Mouse (Mus musculus): ENCODE measurements around the gene Chic1. TPM values are rescaled to one million over a fixed set of nuclear protein-coding genes. Genes with fewer than 3 reads are reported as not detected.

The Chic1 gene
- polyA plus RNA-seq, 1 experiment, result 13.6 TPM

DNA sequence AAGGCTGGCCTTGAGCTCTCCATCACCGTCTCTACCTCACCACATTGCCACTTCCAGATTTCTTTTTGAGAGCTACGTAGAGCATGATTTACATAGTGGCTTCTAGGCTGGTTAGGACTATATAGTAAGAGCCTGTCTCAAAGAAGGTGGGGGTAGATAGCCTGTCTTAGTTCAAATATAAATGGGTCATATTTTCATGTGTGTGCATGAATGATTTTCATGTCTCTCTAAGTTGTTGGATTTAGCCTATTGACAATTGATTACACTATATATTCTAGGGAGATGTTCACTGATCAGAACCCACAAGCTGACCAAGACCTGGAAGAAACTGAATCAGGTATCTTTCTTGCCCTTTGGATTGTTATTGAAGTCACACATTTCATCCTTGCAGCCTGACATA, 65.4 kb downstream of the Chic1 start, which contains the start of gene Gm26992:
Gene Gm26992 (plus strand): TSS at position 301 of the 400 bp plus-strand sequence.
- DNase-seq (ENCODE audit: extremely low spot score in 1 of 2, low spot score in 1 of 2), result no peak

DNA sequence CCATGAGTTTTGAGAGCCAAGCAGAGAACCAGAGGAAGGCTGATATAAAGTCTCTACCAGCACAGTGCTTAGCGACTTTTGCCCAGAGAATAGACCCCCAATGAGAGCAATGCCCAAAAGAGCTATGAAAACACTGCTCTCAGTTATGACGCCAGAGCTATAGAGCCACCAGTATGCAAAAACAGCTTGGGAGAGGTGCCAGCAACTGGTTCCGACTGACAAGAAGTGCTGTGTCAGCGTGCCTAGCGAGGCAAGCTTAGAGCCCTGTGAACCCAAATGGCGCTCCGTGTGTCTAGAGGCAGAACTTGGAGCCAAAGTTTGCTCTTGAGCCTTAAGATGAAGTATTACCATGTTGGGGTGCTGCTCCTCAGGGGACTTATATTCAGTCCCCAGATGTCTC, 71.4 kb downstream of the Chic1 start:
- DNase-seq (ENCODE audit: extremely low spot score in 1 of 2, low spot score in 1 of 2), result no peak

DNA sequence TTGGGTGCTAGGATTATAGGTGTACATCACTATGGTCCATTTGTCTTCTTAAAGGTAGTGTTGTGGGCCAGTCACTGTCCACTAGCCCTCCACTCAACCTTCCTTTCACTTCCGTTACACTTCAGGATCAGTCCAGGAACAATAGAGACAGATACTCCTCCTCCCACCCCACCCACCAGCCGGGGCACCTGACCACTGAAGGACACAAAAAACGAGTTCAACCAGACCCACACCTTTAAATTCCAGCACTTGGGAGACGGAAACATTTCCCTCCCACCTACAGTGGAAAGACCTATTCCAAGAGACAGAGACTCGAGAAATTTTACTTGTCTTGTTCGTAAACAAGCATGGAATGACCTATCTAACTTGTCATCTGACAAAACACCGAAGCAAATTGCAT, 76.0 kb downstream of the Chic1 start:
- no peak for DNase-seq (ENCODE audit: extremely low spot score in 1 of 2, low spot score in 1 of 2)

DNA sequence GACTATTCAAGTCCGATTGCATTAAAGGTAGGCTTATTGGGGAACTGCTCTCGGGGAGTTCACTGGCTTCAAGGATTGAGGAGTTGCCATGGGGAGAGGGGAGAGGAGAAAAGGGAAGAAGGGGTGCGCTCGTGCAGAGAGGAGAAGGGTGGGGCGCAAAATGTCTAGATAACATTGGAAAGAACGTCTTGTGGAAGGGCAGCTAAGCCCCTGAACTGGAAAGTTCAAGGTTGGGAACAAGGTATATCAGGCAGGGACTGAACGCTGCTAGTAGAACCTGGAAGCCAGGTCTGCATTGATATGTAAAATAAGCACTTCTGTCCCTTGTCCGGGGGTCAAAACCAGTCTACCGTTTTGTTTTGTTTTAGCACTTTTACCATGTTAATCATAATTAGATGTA, 81.7 kb downstream of the Chic1 start:
- DNase-seq (ENCODE audit: extremely low spot score in 1 of 2, low spot score in 1 of 2), result no peak

DNA sequence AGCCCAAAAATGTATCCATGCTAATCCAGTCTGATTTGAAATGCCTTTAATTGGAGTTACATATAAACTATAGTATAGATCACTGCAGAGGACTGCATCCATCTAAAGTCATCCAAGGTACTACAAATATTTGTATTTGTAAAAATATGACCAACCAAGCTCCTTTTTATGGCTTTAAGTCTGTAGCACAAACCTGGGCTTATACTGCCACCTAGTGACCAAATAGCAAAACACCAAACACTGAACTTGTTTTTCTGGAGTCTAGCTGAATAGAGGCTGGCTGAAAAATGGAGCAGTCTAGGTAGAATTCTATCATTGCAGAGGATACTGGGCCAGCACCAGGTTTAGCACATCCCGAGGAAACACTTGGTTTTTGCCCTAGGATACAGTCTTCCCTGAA, 84.5 kb downstream of the Chic1 start:
- DNase-seq (ENCODE audit: extremely low spot score in 1 of 2, low spot score in 1 of 2), result peak in 1 of 2 experiments; percentile 70

DNA sequence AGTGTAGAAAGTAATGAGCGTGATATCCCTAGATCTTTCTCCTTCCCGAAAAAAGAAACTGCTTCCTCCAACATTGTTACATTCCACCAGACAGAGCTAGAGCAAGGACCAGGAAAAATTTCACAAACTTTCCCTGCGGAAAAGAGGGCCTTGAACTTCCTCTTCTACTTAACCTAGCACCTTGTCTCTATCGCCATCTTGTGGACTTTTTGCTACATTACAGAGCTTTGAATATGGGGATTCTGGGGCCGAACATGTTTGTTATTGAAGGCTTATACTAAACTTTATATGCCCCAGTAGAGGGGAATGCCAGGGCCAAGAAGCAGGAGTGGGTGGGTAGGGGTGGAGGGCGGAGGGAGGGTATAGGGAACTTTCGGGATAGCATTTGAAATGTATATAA, 87.5 kb downstream of the Chic1 start:
- DNase-seq (ENCODE audit: extremely low spot score in 1 of 2, low spot score in 1 of 2), result peak in 1 of 2 experiments; percentile 61

Other genes with a start within 250 kb of the Chic1 start
- 61.8 and 69.8 TPM in 2 replicates for gene Nap1l2, start 169.8 kb upstream of the Chic1 start, polyA plus RNA-seq (2012; rRNA removed)
- gene Cdx4, start 35.1 kb upstream of the Chic1 start, polyA plus RNA-seq (2012; rRNA removed), result not detected in 2 replicates
- 0.92 and 1.1 TPM in 2 replicates for gene Tsx, start 58.0 kb downstream of the Chic1 start, polyA plus RNA-seq (2012; rRNA removed)
- gene Gm26992, start 65.5 kb downstream of the Chic1 start, polyA plus RNA-seq (2012; rRNA removed), result not detected in 2 replicates

Measured in frontal cortex, adult 2 months (tissue).